Mouse (Mus musculus): ENCODE measurements around the gene Pbdc1.
"Not testable (repeated sequence)": the region's sequence is repeated elsewhere in the genome, so short reads cannot be mapped to it uniquely, and the experiment has no call there.

GRCm38 (mm10) chrX:105083013-105083412, 3.5 kb downstream of the Pbdc1 start:
- TF ChIP-seq CTCF (IDR thresholded peaks at IDR 0.05; ENCODE audit: low read depth, low read length); POLR2A (IDR thresholded peaks at IDR 0.05; ENCODE audit: extremely low read depth, insufficient read depth, low read length): not testable (repeated sequence)
